Mouse (Mus musculus) midbrain, embryonic 15.5 days (tissue): ENCODE results near the gene Dram1. TPM values are rescaled to one million over a fixed set of nuclear protein-coding genes. Genes with fewer than 3 reads are reported as not detected.

Experiments used
- ATAC-seq: fragments of 200-750 bp; cut with Nextera tagmentation; replicated peaks from 2 replicates; pipeline ENCODE4 v1.8.0; 2017; ENCODE audit warnings: moderate TSS enrichment
- H3K27ac ChIP-seq: fragments of 300-500 bp; sonication (generic); 2 replicates; pipeline ENCODE4 v1.5.1; 2015; ENCODE audit warnings: mild to moderate bottlenecking, inconsistent platforms
- H3K27me3 ChIP-seq: fragments of 300-500 bp; sonication (generic); replicated peaks from 2 replicates; pipeline ENCODE4 v1.6.1; 2015; ENCODE audit warnings: inconsistent platforms
- H3K36me3 ChIP-seq: fragments of 300-500 bp; sonication (generic); replicated peaks from 2 replicates; pipeline ENCODE4 v1.6.1; 2015; ENCODE audit warnings: inconsistent platforms
- H3K4me1 ChIP-seq: fragments of 300-500 bp; sonication (generic); 2 replicates; pipeline ENCODE4 v1.6.1; 2015; ENCODE audit warnings: inconsistent platforms
- H3K4me2 ChIP-seq: fragments of 300-500 bp; sonication (generic); 2 replicates; pipeline ENCODE4 v1.6.1; 2015; ENCODE audit warnings: inconsistent platforms, mild to moderate bottlenecking, moderate library complexity
- H3K4me3 ChIP-seq: fragments of 300-500 bp; sonication (generic); 2 replicates; pipeline ENCODE4 v1.5.1; 2015; ENCODE audit warnings: mild to moderate bottlenecking, inconsistent platforms
- H3K9ac ChIP-seq: fragments of 300-500 bp; sonication (generic); 2 replicates; pipeline ENCODE4 v1.6.1; 2015; ENCODE audit warnings: mild to moderate bottlenecking, inconsistent platforms
- H3K9me3 ChIP-seq: fragments of 300-500 bp; sonication (generic); 2 replicates; pipeline ENCODE4 v1.6.1; 2016; ENCODE audit warnings: inconsistent platforms
- WGBS: fragments of 180-500 bp; shearing (Covaris S2); methylation state at CpG from one replicate; pipeline ENCODE4 v1.1.7; 2015; ENCODE audit warnings: mixed read lengths; 5-methylcytosine and 5-hydroxymethylcytosine counted together
- polyA plus RNA-seq: library from polyadenylated mRNA; unstranded; fragments of >200 nt; fragmentation: Nextera tagmentation; extraction: Ambion mirVana; gene quantifications from 2 replicates; pipeline ENCODE4 v1.2.1, GENCODE M21; 2015

Gene Dram1
- 0.46 and 0.55 TPM in 2 replicates for polyA plus RNA-seq

- ATAC-seq = peak; percentile 92
- Histone ChIP-seq H3K27ac (peak within 1 kb of the TSS; percentile 88), H3K36me3 (no peaks in the 10 kb centered on the region), H3K9me3 (no peaks in the 10 kb centered on the region), H3K9ac (peak within 1 kb of the TSS; percentile 90), H3K4me2 (peak within 1 kb of the TSS; percentile 83), H3K27me3 (no peaks in the 10 kb centered on the region), H3K4me3 (peak within 1 kb of the TSS; percentile 80), H3K4me1 (peaks cover 24% of the 10 kb centered on the region)
- WGBS = under 1% methylated on average over 86 of the region's 87 CpGs
These were observed at the start of gene Dram1, which contains the start of gene Gnptab for GRCm38 (mm10) chr10:88379013-88379885. TSS of gene Dram1 (minus strand) at chr10:88379080. TSS of gene Gnptab (plus strand) at chr10:88379132.

DNA sequence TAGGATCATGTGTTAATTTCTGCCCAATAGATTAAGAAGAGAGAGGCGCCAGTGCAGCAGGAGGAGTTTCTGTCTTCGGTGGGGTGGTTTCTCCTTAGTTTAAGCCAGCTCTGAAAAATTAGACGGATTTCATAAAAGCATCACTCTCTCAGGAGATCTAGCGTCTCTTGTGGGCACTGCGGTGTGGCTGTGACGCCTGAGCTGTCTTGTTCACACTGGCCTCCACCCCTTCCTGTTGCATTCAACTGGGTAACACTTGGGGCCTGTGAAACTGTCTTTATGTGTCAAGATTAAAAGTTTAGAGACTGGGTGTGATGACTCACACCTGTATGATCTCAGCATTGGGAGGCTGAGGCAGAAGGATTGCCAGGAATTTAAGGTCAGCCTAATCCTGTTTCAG lies 49.1 kb upstream of the Dram1 start:
- no peak for ATAC-seq
- H3K9ac ChIP-seq = no peak overlapping the region
- H3K27me3 ChIP-seq = no peaks in the 10 kb centered on the region
- H3K4me3 ChIP-seq = no peak overlapping the region
- peaks cover 11% of the 10 kb centered on the region for H3K36me3 ChIP-seq
- H3K9me3 ChIP-seq = no peaks in the 10 kb centered on the region
- no peak overlapping the region for H3K27ac ChIP-seq
- 95% methylated on average over 6 of the region's 6 CpGs for WGBS
- no peak overlapping the region for H3K4me2 ChIP-seq
- no peaks in the 10 kb centered on the region for H3K4me1 ChIP-seq

DNA sequence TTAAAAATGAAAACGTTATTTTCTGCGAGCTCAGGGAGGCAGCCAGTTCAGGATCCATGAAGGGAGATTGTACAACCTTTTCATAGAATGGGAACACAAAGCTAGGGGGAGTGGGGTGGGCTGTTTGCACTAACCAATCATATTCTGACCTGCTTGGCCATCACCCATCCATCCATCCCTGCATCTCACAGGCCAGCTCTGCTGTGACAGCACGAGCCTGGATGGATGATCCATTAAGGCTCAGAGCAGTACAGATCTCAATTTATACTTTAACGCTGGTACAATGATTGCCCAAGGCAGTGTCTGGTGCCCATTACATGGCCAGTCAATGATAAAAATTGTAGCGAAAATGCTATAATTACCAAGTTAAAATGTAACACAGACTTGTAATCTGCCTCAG lies 48.0 kb upstream of the Dram1 start:
- WGBS = 70% methylated on average over 5 of the region's 5 CpGs
- ATAC-seq = no peak; the same call in 1 of the 2 replicates
- H3K27ac ChIP-seq = no peak overlapping the region
- H3K4me2 ChIP-seq = no peak overlapping the region
- H3K4me1 ChIP-seq = no peaks in the 10 kb centered on the region
- peaks cover 8% of the 10 kb centered on the region; the same call in 1 of the 2 replicates for H3K36me3 ChIP-seq
- no peaks in the 10 kb centered on the region for H3K27me3 ChIP-seq
- no peak overlapping the region for H3K9ac ChIP-seq
- no peak overlapping the region for H3K4me3 ChIP-seq
- no peaks in the 10 kb centered on the region for H3K9me3 ChIP-seq

- H3K4me2 ChIP-seq = no peak overlapping the region
- no peaks in the 10 kb centered on the region for H3K9me3 ChIP-seq
- ATAC-seq = peak; percentile 90
- H3K36me3 ChIP-seq = peaks cover 7% of the 10 kb centered on the region; the same call in 1 of the 2 replicates
- H3K27me3 ChIP-seq = no peaks in the 10 kb centered on the region
- no peaks in the 10 kb centered on the region for H3K4me1 ChIP-seq
- no peak overlapping the region for H3K9ac ChIP-seq
- no peak overlapping the region for H3K27ac ChIP-seq
- no peak overlapping the region for H3K4me3 ChIP-seq
- 96% methylated on average over 2 of the region's 2 CpGs for WGBS
These were observed 47.4 kb upstream of the Dram1 start for GRCm38 (mm10) chr10:88426158-88426816.

DNA sequence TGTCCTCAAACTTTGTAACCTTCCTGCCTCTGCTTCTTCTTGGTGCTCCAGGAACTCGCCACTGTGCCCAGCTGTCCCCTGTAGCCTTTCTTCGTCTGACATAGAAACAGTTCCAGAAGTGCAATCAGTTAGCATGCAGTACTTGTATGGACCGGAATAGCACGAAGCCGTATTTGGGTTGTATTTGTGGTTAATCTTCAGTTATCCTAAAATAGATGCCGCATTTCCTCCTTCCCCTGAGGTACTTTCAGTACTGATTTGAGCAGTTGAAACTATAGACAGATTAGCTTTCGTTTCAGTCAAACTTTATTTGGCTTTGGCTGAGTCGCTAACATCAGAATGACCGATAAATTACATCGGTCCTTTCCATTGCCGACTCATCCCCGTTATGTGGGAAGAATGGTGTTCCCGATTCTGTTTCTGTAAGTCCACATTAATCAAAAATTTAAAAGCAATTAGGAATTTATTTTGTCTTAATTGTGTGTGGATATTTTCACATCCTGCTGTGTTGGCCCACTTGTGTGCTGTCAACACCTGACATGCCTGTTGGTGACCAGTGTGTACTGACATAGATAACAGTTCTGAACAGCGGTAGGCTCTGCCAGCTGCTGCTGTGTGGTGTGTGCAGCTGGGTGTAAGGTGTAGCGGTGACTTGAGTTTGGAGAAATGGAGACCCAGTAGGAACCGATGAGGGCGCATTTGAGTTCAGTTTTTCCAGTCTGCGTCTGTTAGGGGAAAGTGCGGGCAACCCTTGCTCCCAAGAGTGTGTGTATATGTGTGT lies 42.0 kb upstream of the Dram1 start:
- no peak overlapping the region for H3K27ac ChIP-seq
- no peaks in the 10 kb centered on the region for H3K4me1 ChIP-seq
- no peak overlapping the region for H3K4me3 ChIP-seq
- peaks cover 7% of the 10 kb centered on the region; the same call in 1 of the 2 replicates for H3K36me3 ChIP-seq
- no peaks in the 10 kb centered on the region for H3K9me3 ChIP-seq
- WGBS = 96% methylated on average over 19 of the region's 19 CpGs
- H3K9ac ChIP-seq = no peak overlapping the region
- no peak overlapping the region for H3K4me2 ChIP-seq
- no peaks in the 10 kb centered on the region for H3K27me3 ChIP-seq
- ATAC-seq = no peak

DNA sequence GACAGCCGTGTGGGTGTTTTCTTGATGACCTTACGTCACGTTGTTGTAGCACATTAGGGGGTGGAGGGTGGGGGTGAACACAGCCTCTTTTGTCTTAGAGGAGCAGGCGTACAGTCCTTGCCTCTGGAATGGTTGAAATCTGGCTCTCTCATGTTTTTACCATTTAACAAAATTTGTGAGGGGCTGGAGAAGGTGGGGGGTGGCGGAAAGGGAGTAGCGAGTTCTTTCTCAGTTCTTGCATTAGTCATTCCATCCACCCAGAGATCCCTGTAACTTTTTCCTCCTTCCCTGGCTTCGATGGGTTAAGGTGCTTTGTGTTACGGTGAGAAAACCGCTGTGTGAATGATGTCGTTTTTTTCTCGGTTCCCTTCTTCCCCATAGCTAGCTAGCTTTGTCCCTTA lies 41.3 kb upstream of the Dram1 start:
- Histone ChIP-seq H3K4me3 (no peak overlapping the region), H3K4me1 (no peaks in the 10 kb centered on the region), H3K4me2 (no peak overlapping the region), H3K9ac (no peak overlapping the region), H3K36me3 (peaks cover 11% of the 10 kb centered on the region), H3K27me3 (no peaks in the 10 kb centered on the region), H3K9me3 (no peaks in the 10 kb centered on the region), H3K27ac (no peak overlapping the region)
- 85% methylated on average over 11 of the region's 11 CpGs for WGBS
- no peak for ATAC-seq

- H3K4me3 ChIP-seq = no peak overlapping the region
- ATAC-seq = no peak
- H3K27ac ChIP-seq = no peak overlapping the region
- H3K4me2 ChIP-seq = no peak overlapping the region
- no peaks in the 10 kb centered on the region for H3K9me3 ChIP-seq
- H3K9ac ChIP-seq = no peak overlapping the region
- no peaks in the 10 kb centered on the region for H3K4me1 ChIP-seq
- H3K36me3 ChIP-seq = peaks cover 11% of the 10 kb centered on the region
- WGBS = 95% methylated on average over 5 of the region's 5 CpGs
- no peaks in the 10 kb centered on the region for H3K27me3 ChIP-seq
These were observed 38.8 kb upstream of the Dram1 start for GRCm38 (mm10) chr10:88417686-88418085.

- Histone ChIP-seq H3K9ac (no peak overlapping the region), H3K4me1 (no peaks in the 10 kb centered on the region), H3K4me3 (no peak overlapping the region), H3K36me3 (peaks cover 5% of the 10 kb centered on the region; the same call in 1 of the 2 replicates), H3K4me2 (no peak overlapping the region), H3K27me3 (no peaks in the 10 kb centered on the region), H3K9me3 (no peaks in the 10 kb centered on the region), H3K27ac (no peak overlapping the region)
- no peak for ATAC-seq
- 68% methylated on average over 17 of the region's 17 CpGs for WGBS
These were observed 33.6 kb upstream of the Dram1 start for GRCm38 (mm10) chr10:88412290-88412995.

DNA sequence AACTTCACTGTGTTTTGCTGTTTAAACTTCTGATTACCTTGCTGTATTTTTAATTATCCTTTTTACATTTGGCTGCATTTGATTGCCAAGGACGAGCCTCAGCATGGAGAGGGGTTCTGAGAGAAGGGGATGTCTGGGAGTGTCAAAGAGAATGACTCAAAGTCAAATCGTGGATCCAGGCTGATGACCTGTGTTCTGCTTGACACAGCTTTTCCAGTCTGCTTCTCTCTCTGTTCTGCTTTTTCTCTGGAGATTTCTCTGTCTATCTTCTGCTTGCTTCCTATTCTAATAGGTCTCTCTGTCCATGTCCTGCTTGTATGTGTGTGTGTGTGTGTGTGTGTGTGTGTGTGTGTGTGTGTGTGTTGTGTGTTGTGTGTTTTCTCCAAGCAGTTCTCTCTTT lies 30.9 kb upstream of the Dram1 start:
- Histone ChIP-seq H3K4me1 (no peaks in the 10 kb centered on the region), H3K4me2 (no peak overlapping the region), H3K9me3 (no peaks in the 10 kb centered on the region), H3K36me3 (no peaks in the 10 kb centered on the region), H3K4me3 (no peak overlapping the region), H3K27ac (no peak overlapping the region), H3K9ac (no peak overlapping the region), H3K27me3 (no peaks in the 10 kb centered on the region)
- ATAC-seq = no peak
- 78% methylated on average over 2 of the region's 2 CpGs for WGBS

DNA sequence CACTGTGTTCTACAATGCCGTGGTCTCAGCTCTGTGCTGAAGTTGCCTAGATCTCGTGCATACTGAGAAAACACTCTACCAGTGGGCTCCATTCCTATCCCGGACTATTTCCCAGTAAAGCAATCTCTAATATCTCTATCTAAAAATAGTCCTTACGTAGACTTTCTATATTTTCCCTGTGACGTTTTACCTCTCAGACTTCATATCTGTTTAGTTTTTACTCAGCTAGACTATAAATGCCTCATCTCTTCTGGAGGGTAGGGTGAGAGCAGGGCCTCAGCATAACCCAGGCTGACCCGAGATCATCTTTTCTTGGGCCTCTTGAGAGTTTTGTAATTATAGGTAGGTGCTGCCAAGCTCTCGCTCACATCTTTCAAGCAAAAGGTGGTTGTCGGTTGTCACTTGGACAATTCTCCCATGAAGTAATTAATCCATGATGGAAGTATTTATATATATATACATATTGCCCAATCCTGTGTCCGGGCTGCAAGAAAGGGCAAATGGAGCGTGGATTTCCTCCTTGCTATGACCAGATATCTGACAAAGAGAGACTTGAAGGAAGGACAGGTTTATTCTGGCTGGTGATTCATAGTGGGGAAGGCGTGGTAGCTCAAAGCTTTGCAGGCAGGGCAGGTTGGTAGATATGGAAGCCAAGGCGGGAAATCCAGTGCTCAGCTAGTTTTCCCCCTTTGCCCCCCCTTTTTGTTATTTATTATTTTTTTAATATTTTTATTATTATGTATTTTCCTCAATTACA lies 29.2 kb upstream of the Dram1 start:
- ATAC-seq = no peak
- H3K9me3 ChIP-seq = no peaks in the 10 kb centered on the region
- H3K4me2 ChIP-seq = no peak overlapping the region
- WGBS = 93% methylated on average over 12 of the region's 12 CpGs
- H3K4me1 ChIP-seq = no peaks in the 10 kb centered on the region
- no peak overlapping the region for H3K4me3 ChIP-seq
- H3K27ac ChIP-seq = no peak overlapping the region
- no peak overlapping the region for H3K9ac ChIP-seq
- no peaks in the 10 kb centered on the region for H3K36me3 ChIP-seq
- H3K27me3 ChIP-seq = no peaks in the 10 kb centered on the region

- H3K4me1 ChIP-seq = no peaks in the 10 kb centered on the region
These were observed 26.9 kb upstream of the Dram1 start for GRCm38 (mm10) chr10:88405812-88406211.

More at GRCm38 (mm10) chr10:88405812-88406211, 26.9 kb upstream of the Dram1 start:
- Histone ChIP-seq H3K4me3 (no peak overlapping the region), H3K27ac (no peak overlapping the region), H3K27me3 (no peaks in the 10 kb centered on the region), H3K9me3 (no peaks in the 10 kb centered on the region), H3K4me2 (no peak overlapping the region), H3K9ac (no peak overlapping the region), H3K36me3 (no peaks in the 10 kb centered on the region)
- 80% methylated on average over 7 of the region's 7 CpGs for WGBS
- no peak for ATAC-seq
